Mouse (Mus musculus): ENCODE measurements around the gene Nfx1.

DNA sequence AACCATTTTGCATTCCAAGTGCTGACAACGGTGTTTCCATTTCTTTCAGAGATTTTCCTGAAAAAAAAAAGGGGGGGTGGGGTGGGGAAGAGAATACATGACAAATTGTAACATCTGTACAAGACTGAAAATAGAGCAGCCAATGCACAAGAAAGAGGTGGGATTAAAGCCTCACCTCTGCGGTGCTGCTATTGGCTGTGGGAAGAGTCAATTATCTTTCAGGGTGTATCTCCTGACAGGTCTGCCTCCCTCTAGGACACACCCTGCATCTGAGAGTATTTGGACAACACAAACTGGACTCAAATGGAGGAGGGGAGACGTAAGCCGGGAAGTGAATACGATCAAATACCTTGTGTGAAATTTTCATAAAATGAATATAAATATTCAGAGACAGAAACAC lies 27.1 kb upstream of the Nfx1 start:
- no peak for TF ChIP-seq CTCF (IDR thresholded peaks at IDR 0.05; ENCODE audit: extremely low read depth, insufficient read length, insufficient replicate concordance, low read depth, low read length)
- TF ChIP-seq POLR2A (IDR thresholded peaks at IDR 0.05; ENCODE audit: low read depth, low read length), result no peak

Data from small intestine, adult 2 months (tissue).